Mouse (Mus musculus) liver, embryonic 12.5 days (tissue): ENCODE results near the gene Dupd1. TPM values are rescaled to one million over a fixed set of nuclear protein-coding genes. Genes with fewer than 3 reads are reported as not detected.
A peak's percentile ranks its signal among the peaks of the same experiment; 100 is the strongest.

Experiments used
- ATAC-seq: fragments of 200-750 bp; cut with Nextera tagmentation; 2 replicates; pipeline ENCODE4 v1.8.0; 2017; ENCODE audit warnings: moderate number of reproducible peaks, mild to moderate bottlenecking, moderate library complexity
- H3K27ac ChIP-seq: fragments of 300-500 bp; sonication (generic); 2 replicates; pipeline ENCODE4 v1.5.1; 2016; ENCODE audit warnings: mild to moderate bottlenecking
- H3K27me3 ChIP-seq: fragments of 300-500 bp; sonication (generic); replicated peaks from 2 replicates; pipeline ENCODE4 v1.6.1; 2016; ENCODE audit warnings: mild to moderate bottlenecking, moderate library complexity
- H3K36me3 ChIP-seq: fragments of 300-500 bp; sonication (generic); 2 replicates; pipeline ENCODE4 v1.6.1; 2016; ENCODE audit warnings: mild to moderate bottlenecking, moderate library complexity
- H3K4me1 ChIP-seq: fragments of 300-500 bp; sonication (generic); 2 replicates; pipeline ENCODE4 v1.6.1; 2016
- H3K4me2 ChIP-seq: fragments of 300-500 bp; sonication (generic); 2 replicates; pipeline ENCODE4 v1.6.1; 2016; ENCODE audit warnings: mild to moderate bottlenecking, moderate library complexity
- H3K4me3 ChIP-seq: fragments of 300-500 bp; sonication (generic); 2 replicates; pipeline ENCODE4 v1.5.1; 2016; ENCODE audit warnings: mild to moderate bottlenecking, moderate library complexity
- H3K9ac ChIP-seq: fragments of 300-500 bp; sonication (generic); 2 replicates; pipeline ENCODE4 v1.6.1; 2016; ENCODE audit warnings: mild to moderate bottlenecking, moderate library complexity
- H3K9me3 ChIP-seq: fragments of 300-500 bp; sonication (generic); replicated peaks from 2 replicates; pipeline ENCODE4 v1.6.1; 2016; ENCODE audit warnings: mild to moderate bottlenecking, moderate library complexity
- WGBS: fragments of 180-500 bp; shearing (Covaris S2); methylation state at CpG from one replicate; pipeline ENCODE4 v1.1.7; 2016; ENCODE audit not compliant: insufficient replicate concordance; 5-methylcytosine and 5-hydroxymethylcytosine counted together
- polyA plus RNA-seq: library from polyadenylated mRNA; unstranded; fragments of >200 nt; fragmentation: Nextera tagmentation; extraction: Ambion mirVana; gene quantifications from 2 replicates; pipeline ENCODE4 v1.2.1, GENCODE M21; 2016

Gene Dupd1
- polyA plus RNA-seq, 1 experiment from 2014 or later = not detected

DNA sequence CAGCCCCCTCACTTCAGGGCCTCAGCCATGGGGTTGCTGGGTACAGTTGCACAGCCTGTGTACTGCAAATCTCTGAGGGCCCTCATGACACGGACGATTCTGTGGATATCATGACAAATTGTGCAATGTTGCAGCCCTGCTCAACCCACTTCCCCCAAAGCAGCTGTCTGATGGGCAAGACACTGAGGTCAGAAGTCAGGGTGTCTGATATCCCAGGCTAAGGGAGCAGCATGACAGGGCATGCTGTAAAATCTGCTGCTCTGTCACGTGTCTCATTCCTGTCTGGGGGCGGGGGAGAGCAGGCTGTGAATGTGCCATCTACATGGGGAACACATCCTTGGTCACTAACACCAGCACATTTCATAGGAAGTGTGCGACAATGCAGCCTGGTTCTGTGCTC is 30.8 kb upstream of the Dupd1 start:
- Histone ChIP-seq H3K4me2 (no peak overlapping the region), H3K4me1 (peaks cover 11% of the 10 kb centered on the region), H3K4me3 (no peak overlapping the region), H3K36me3 (no peaks in the 10 kb centered on the region), H3K27ac (no peak overlapping the region), H3K27me3 (peaks cover 5% of the 10 kb centered on the region), H3K9ac (no peak overlapping the region), H3K9me3 (no peaks in the 10 kb centered on the region)
- WGBS = 44% methylated on average over 5 of the region's 5 CpGs
- ATAC-seq = no peak

DNA sequence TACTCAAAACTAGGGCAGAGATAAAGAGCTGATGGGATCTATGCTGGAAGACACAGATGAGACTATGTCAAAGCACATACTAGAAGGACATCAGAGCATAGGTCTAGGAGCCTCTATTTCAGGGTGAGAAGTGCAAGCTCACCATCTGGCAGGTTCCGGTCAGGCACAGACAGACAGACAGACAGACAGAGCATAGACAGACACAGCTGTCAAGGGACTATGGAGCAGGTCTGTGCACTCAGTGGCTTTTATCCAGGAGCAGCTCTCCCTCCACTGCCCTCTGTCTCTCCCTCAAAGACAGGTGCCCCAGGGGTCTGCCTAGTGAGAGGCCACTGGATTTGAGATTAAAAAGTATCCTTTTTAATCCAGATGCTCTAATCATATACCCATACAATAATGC is 29.8 kb upstream of the Dupd1 start:
- Histone ChIP-seq H3K27ac (no peak overlapping the region), H3K36me3 (no peaks in the 10 kb centered on the region), H3K4me1 (peaks cover 4% of the 10 kb centered on the region; the same call in 1 of the 2 replicates), H3K9me3 (no peaks in the 10 kb centered on the region), H3K4me2 (no peak overlapping the region), H3K9ac (no peak overlapping the region), H3K4me3 (no peak overlapping the region), H3K27me3 (peaks cover 11% of the 10 kb centered on the region)
- ATAC-seq = no peak
- WGBS = 83% methylated on average over 1 of the region's 1 CpGs

GRCm38 (mm10) chr14:21742441-21742840 is 28.1 kb upstream of the Dupd1 start:
- Histone ChIP-seq H3K4me1 (no peaks in the 10 kb centered on the region), H3K9me3 (no peaks in the 10 kb centered on the region), H3K4me2 (no peak overlapping the region), H3K9ac (no peak overlapping the region), H3K4me3 (no peak overlapping the region), H3K27ac (no peak overlapping the region), H3K36me3 (no peaks in the 10 kb centered on the region), H3K27me3 (peaks cover 10% of the 10 kb centered on the region)
- WGBS = 84% methylated on average over 4 of the region's 4 CpGs
- no peak for ATAC-seq

DNA sequence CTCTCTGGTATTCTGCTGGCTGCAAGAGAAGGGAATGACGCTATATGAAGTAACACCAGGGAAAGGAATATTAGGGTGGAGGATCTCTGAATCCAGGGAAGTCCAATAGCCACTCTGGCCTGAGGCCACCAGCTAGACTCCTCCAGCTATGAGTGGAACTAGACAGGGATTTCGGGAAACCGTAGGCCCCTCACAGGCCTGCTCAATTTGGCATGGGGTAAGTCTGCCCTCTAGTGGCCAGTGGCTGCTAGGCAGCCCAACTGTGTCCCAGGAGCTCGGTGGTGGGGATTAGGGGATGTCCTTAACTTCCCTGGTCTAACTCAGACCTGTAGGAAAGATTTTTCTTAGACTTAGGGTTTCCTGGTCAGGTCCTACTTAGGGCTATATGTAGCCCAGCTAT is 27.4 kb upstream of the Dupd1 start:
- no peak overlapping the region for H3K4me3 ChIP-seq
- peaks cover 6% of the 10 kb centered on the region; the same call in 1 of the 2 replicates for H3K27me3 ChIP-seq
- no peak overlapping the region for H3K27ac ChIP-seq
- no peak overlapping the region for H3K4me2 ChIP-seq
- H3K4me1 ChIP-seq = no peaks in the 10 kb centered on the region
- no peaks in the 10 kb centered on the region for H3K36me3 ChIP-seq
- no peak overlapping the region for H3K9ac ChIP-seq
- peak; percentile 48; the same call in 1 of the 2 replicates for ATAC-seq
- WGBS = 26% methylated on average over 4 of the region's 4 CpGs
- H3K9me3 ChIP-seq = no peaks in the 10 kb centered on the region

DNA sequence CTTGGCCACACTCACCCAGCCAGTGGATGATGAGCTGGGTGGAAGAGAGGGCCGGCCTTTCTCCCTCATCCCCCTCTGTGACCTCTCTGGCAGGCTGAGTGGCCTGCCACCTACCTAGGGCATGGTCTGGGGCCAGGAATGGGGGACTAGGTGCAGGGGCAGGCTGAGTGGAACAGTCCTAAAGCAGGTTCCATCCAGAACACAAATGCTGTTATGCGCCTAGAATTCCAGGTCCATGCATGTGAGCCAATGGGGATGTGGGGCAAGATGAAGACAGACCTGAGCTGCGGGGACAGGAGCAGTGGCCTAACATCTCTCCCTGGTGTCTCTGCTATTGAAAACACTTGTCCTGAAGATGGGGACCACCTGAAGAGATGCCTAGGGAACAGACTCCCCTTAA is 26.9 kb upstream of the Dupd1 start:
- Histone ChIP-seq H3K27me3 (peaks cover 6% of the 10 kb centered on the region; the same call in 1 of the 2 replicates), H3K4me2 (no peak overlapping the region), H3K9ac (no peak overlapping the region), H3K27ac (no peak overlapping the region), H3K4me3 (no peak overlapping the region), H3K36me3 (no peaks in the 10 kb centered on the region), H3K4me1 (no peaks in the 10 kb centered on the region), H3K9me3 (no peaks in the 10 kb centered on the region)
- WGBS = 80% methylated on average over 3 of the region's 3 CpGs
- no peak for ATAC-seq

DNA sequence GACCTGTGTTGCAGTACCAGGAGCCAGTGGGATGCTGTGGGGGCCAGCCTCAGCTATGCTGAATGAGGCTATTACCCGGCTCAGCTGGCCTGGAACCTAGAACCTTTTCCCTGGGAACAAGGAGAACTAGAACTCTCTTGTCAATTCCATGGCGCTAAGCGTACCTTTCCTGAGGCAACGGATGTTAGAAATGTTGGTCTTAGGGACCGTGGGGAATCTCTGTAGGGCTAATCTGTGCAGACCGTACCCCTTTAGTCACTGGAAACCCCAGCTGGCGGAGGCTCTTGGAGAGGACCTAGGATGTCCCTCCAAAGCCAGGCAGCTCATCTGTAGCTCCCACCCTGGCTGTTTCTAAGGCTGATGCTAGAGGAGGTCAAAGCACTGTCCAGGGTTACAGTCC is 26.0 kb upstream of the Dupd1 start:
- H3K4me3 ChIP-seq = no peak overlapping the region
- no peak overlapping the region for H3K27ac ChIP-seq
- H3K9ac ChIP-seq = no peak overlapping the region
- no peak for ATAC-seq
- H3K4me1 ChIP-seq = no peaks in the 10 kb centered on the region
- 82% methylated on average over 7 of the region's 7 CpGs for WGBS
- H3K4me2 ChIP-seq = no peak overlapping the region
- no peaks in the 10 kb centered on the region for H3K36me3 ChIP-seq
- H3K9me3 ChIP-seq = no peaks in the 10 kb centered on the region
- H3K27me3 ChIP-seq = peaks cover 6% of the 10 kb centered on the region; the same call in 1 of the 2 replicates

- ATAC-seq = no peak
- no peak overlapping the region for H3K27ac ChIP-seq
- 76% methylated on average over 15 of the region's 15 CpGs for WGBS
- no peak overlapping the region for H3K9ac ChIP-seq
- H3K4me3 ChIP-seq = no peak overlapping the region
- H3K27me3 ChIP-seq = no peaks in the 10 kb centered on the region
- no peaks in the 10 kb centered on the region for H3K36me3 ChIP-seq
- H3K9me3 ChIP-seq = no peaks in the 10 kb centered on the region
- peaks cover 3% of the 10 kb centered on the region; the same call in 1 of the 2 replicates for H3K4me1 ChIP-seq
- no peak overlapping the region for H3K4me2 ChIP-seq
Observed at GRCm38 (mm10) chr14:21733131-21733905, 18.9 kb upstream of the Dupd1 start.

- no peak for ATAC-seq
- 85% methylated on average over 4 of the region's 4 CpGs for WGBS
- Histone ChIP-seq H3K27ac (no peak overlapping the region), H3K9ac (no peak overlapping the region), H3K4me3 (no peak overlapping the region), H3K4me2 (no peak overlapping the region), H3K4me1 (peaks cover 3% of the 10 kb centered on the region; the same call in 1 of the 2 replicates), H3K9me3 (no peaks in the 10 kb centered on the region), H3K36me3 (no peaks in the 10 kb centered on the region), H3K27me3 (0 out of 2 replicates have a peak, but pooled peaks cover 2% of the 10 kb centered on the region)
Observed at GRCm38 (mm10) chr14:21729936-21730335, 15.6 kb upstream of the Dupd1 start.

DNA sequence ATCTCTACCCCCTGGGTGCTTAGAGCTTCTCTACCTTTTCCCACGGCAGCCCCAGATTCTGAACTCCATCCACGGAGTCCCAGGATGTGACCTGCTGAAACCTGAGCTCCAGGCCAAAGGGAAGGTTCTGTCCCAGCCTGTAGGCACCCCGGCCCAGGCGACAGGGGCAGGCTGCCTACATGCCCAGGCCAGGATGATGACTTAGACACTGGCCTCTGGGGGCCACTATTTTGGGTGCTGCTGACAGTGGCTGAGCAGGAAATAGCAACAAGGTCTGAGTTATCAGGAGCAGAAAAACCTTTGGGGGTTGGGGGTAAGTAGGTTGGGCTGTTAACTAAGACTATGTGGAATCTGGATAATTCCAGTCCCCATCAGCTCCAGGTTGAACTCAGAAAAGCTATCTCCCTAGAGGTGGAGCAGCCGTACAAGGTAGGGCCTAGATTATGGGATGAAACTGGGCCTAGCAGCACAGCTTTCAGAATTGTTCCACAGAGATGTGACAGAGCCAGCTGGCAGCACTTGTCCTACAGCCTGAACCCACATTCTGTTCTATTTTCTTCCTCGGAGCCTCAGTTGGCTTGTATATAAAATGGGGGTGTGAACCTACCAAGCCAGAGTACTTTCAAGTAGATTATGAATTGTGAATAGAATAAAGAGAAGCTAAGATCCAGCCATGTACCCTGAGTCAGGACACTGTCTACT is 14.8 kb upstream of the Dupd1 start:
- Histone ChIP-seq H3K4me3 (no peak overlapping the region), H3K9me3 (no peaks in the 10 kb centered on the region), H3K9ac (no peak overlapping the region), H3K36me3 (no peaks in the 10 kb centered on the region), H3K4me2 (no peak overlapping the region), H3K4me1 (peaks cover 3% of the 10 kb centered on the region; the same call in 1 of the 2 replicates), H3K27me3 (0 out of 2 replicates have a peak, but pooled peaks cover 3% of the 10 kb centered on the region), H3K27ac (no peak overlapping the region)
- 59% methylated on average over 6 of the region's 6 CpGs for WGBS
- no peak for ATAC-seq

- H3K36me3 ChIP-seq = no peaks in the 10 kb centered on the region
- 76% methylated on average over 8 of the region's 8 CpGs for WGBS
- no peak overlapping the region for H3K27ac ChIP-seq
- H3K27me3 ChIP-seq = 0 out of 2 replicates have a peak, but pooled peaks cover 6% of the 10 kb centered on the region
- no peak overlapping the region for H3K4me3 ChIP-seq
- no peaks in the 10 kb centered on the region for H3K4me1 ChIP-seq
- no peaks in the 10 kb centered on the region for H3K9me3 ChIP-seq
- no peak overlapping the region for H3K9ac ChIP-seq
- no peak for ATAC-seq
- H3K4me2 ChIP-seq = no peak overlapping the region
Observed at GRCm38 (mm10) chr14:21722021-21722698, 7.8 kb upstream of the Dupd1 start.

DNA sequence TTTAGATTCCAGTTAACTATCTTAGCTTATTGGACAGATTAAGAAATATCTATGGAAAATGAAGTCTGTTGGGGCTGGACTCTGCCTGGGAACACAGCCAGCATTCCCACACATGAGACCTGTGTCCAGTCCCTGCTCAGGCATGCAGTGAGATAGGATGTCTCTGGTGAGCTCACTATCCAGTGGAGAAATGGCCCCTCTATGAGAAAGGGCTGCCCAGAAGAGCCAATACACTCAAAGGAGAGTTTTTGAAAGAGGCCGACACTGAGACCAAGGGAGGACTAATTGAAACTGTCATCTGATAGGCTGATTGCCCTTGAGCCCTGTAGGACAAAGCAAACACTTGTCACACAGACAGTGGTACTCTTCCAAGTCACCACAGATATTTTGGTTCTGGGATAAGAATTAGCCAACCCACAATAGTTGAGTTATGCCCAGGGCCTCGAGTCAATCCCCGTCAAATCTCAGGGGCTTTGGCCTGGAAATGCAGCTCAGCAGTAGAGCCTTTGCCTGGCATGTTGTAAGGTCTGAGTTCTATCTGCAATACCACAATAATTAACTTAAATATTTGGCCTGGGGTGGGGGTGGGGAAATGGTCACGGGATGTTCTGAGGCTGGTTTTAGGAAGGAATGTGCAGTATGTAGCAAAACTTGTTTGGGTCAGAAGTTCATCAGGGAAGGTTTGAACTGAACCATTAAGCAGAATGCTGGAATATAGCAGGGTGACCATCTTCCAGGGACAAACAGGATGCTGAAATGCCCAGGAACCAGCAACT is 6.2 kb upstream of the Dupd1 start:
- 0 out of 2 replicates have a peak, but pooled peaks cover 6% of the 10 kb centered on the region for H3K27me3 ChIP-seq
- no peak for ATAC-seq
- H3K9me3 ChIP-seq = no peaks in the 10 kb centered on the region
- no peak overlapping the region for H3K4me3 ChIP-seq
- WGBS = 62% methylated on average over 4 of the region's 4 CpGs
- H3K36me3 ChIP-seq = no peaks in the 10 kb centered on the region
- H3K9ac ChIP-seq = no peak overlapping the region
- H3K4me2 ChIP-seq = no peak overlapping the region
- H3K27ac ChIP-seq = no peak overlapping the region
- no peaks in the 10 kb centered on the region for H3K4me1 ChIP-seq
